ENCODE assay signal across 10 mouse cellular contexts in genomic region chr4:62805841-62806240, GRCm38 (mm10).
A peak's percentile ranks its signal among the peaks of the same experiment; 100 is the strongest.
DNase-seq lines count a peak whose midpoint lies in the region; ATAC-seq and TF ChIP-seq lines count a peak whose summit lies in the region.
"Had no signal": no experiment of that assay in that cellular context is flagged by ENCODE, and none has a peak within 500 bp of the region (broad histone marks: within the 10 kb centered on the region; RNA-seq: fewer than 3 reads in every experiment).

No protein-coding gene starts in this region.

- H3K4me2 ChIP-seq in midbrain, postnatal 0 days (ENCODE audit: low read depth, low read length, poor library complexity, severe bottlenecking), result no peak overlapping the region
- no peak overlapping the region for H3K4me2 ChIP-seq in midbrain, embryonic 13.5 days (replicated peaks)
- H3K4me2 ChIP-seq: liver, embryonic 13.5 days; neural tube, embryonic 12.5 days had no signal

- no peak for ATAC-seq in midbrain, postnatal 0 days (ENCODE audit: low FRiP score)
- ATAC-seq in midbrain, embryonic 13.5 days, result no peak
- ATAC-seq in hematopoietic stem cell, adult 5-6 weeks (replicated peaks in 1 of 2; ENCODE audit: insufficient read depth in 1 of 2, low FRiP score in 2 of 2, low TSS enrichment in 1 of 2, low read depth in 1 of 2, poor library complexity in 2 of 2, severe bottlenecking in 2 of 2), result peak; percentile 3 to 43; a peak in 2 of 4 replicates

- intact Hi-C loops in gastrocnemius, adult 2 months (cut with DNase I), result no loop called here

- H3K4me1 ChIP-seq in midbrain, postnatal 0 days (ENCODE audit: insufficient read depth, low read length), result peaks cover 4% of the 10 kb centered on the region; the same call in 1 of the 2 replicates
- H3K4me1 ChIP-seq in midbrain, embryonic 13.5 days (replicated peaks), result no peaks in the 10 kb centered on the region
- H3K4me1 ChIP-seq: neural tube, embryonic 12.5 days had no signal

- H3K9ac ChIP-seq in midbrain, postnatal 0 days (replicated peaks; ENCODE audit: low read length, poor library complexity, severe bottlenecking), result no peak overlapping the region
- no peak overlapping the region for H3K9ac ChIP-seq in midbrain, embryonic 13.5 days (replicated peaks)
- H3K9ac ChIP-seq: liver, embryonic 13.5 days; neural tube, embryonic 12.5 days had no signal

- no peaks in the 10 kb centered on the region for H3K9me3 ChIP-seq in midbrain, postnatal 0 days (ENCODE audit: low read length)
- H3K9me3 ChIP-seq in midbrain, embryonic 13.5 days, result no peaks in the 10 kb centered on the region
- H3K9me3 ChIP-seq: liver, embryonic 13.5 days; neural tube, embryonic 12.5 days had no signal

- TF ChIP-seq CTCF in midbrain, postnatal 0 days (IDR thresholded peaks at IDR 0.05), result no peak
- no peak for TF ChIP-seq CTCF in gastrocnemius, adult 2 months (IDR thresholded peaks at IDR 0.05)

- peak; percentile 25 for DNase-seq in gastrocnemius, postnatal 25 days
- no peak for DNase-seq in gastrocnemius, postnatal 4 days (ENCODE audit: low spot score in 2 of 2)
- peak; percentile 14 for DNase-seq in midbrain, postnatal 0 days (ENCODE audit: low spot score)
- peak; percentile 77 for DNase-seq in thymus, postnatal 25 days
- no peak for DNase-seq in right cerebral cortex, postnatal 25 days
- no peak for DNase-seq in gastrocnemius, adult 2 months
- DNase-seq: liver, embryonic 13.5 days had no signal

- no peak overlapping the region for H3K4me3 ChIP-seq in midbrain, postnatal 0 days (ENCODE audit: low read depth, low read length)
- H3K4me3 ChIP-seq in midbrain, embryonic 13.5 days (replicated peaks), result no peak overlapping the region
- no peak overlapping the region for H3K4me3 ChIP-seq in gastrocnemius, adult 2 months
- H3K4me3 ChIP-seq: liver, embryonic 13.5 days; neural tube, embryonic 12.5 days had no signal

- H3K27ac ChIP-seq in midbrain, postnatal 0 days (ENCODE audit: low read depth, low read length), result no peak overlapping the region
- no peak overlapping the region for H3K27ac ChIP-seq in midbrain, embryonic 13.5 days
- H3K27ac ChIP-seq in gastrocnemius, adult 2 months, result no peak overlapping the region
- H3K27ac ChIP-seq: liver, embryonic 13.5 days; neural tube, embryonic 12.5 days had no signal

- 35% methylated on average over 6 of the region's 6 CpGs for WGBS in midbrain, postnatal 0 days
- WGBS in midbrain, embryonic 13.5 days, result 40% methylated on average over 6 of the region's 6 CpGs

- H3K36me3 ChIP-seq in midbrain, postnatal 0 days (ENCODE audit: insufficient read depth, low read length), result no peaks in the 10 kb centered on the region
- H3K36me3 ChIP-seq in midbrain, embryonic 13.5 days, result no peaks in the 10 kb centered on the region
- H3K36me3 ChIP-seq: liver, embryonic 13.5 days; neural tube, embryonic 12.5 days had no signal

- H3K27me3 ChIP-seq in midbrain, postnatal 0 days (ENCODE audit: insufficient read depth, low read length), result no peaks in the 10 kb centered on the region
- no peaks in the 10 kb centered on the region for H3K27me3 ChIP-seq in midbrain, embryonic 13.5 days
- H3K27me3 ChIP-seq: liver, embryonic 13.5 days; neural tube, embryonic 12.5 days had no signal

Comparison
In these comparisons a context has a peak if more than half of its experiments do, and no peak if none do; other contexts are left out.
1. DNase-seq: peak in gastrocnemius, postnatal 25 days (single experiment), midbrain, postnatal 0 days (single experiment) and thymus, postnatal 25 days (single experiment); none in gastrocnemius, postnatal 4 days (0 of 2), right cerebral cortex, postnatal 25 days (single experiment) and gastrocnemius, adult 2 months (single experiment).
2. ATAC-seq: peak in hematopoietic stem cell, adult 5-6 weeks (2 of 2); none in midbrain, postnatal 0 days (single experiment) and midbrain, embryonic 13.5 days (single experiment).